Mouse (Mus musculus) left cerebral cortex, adult 2 months (tissue): ENCODE measurements around the gene Zfp597. TPM values are rescaled to one million over a fixed set of nuclear protein-coding genes. Genes with fewer than 3 reads are reported as not detected.

Experiments
- DNase-seq, 2 experiments: peaks; one replicate each; pipeline ENCODE4 v3.0.0; 2021 to 2022; ENCODE audit warnings: low spot score in 2 of 2, mixed read lengths in 1 of 2; ENCODE audit errors: extremely low spot score in 1 of 2
- H3K27ac ChIP-seq: fragments of 200-600 bp; 2 replicates; pipeline ENCODE4 v1.8.1; 2022
- H3K4me3 ChIP-seq: fragments of 200-600 bp; 2 replicates; pipeline ENCODE4 v1.8.1; 2022
- CTCF ChIP-seq: fragments of 200-600 bp; IDR thresholded peaks from 2 replicates; pipeline ENCODE4 v1.8.1; 2022; ENCODE audit warnings: antibody characterized with exemption, mild to moderate bottlenecking, moderate library complexity
- intact Hi-C: fragments of 180-260 bp; cut with DNase I; formaldehyde crosslinking; loops from one replicate; pipeline ENCODE4 v1.15.1; 2025
- total RNA-seq, 2 experiments: library from RNA; stranded (reverse); gene quantifications; 2 replicates each; pipeline ENCODE4 v1.2.3; 2021

The Zfp597 gene
- total RNA-seq, 2 experiments from 2014 or later: 26.4 to 28.9 TPM

DNA sequence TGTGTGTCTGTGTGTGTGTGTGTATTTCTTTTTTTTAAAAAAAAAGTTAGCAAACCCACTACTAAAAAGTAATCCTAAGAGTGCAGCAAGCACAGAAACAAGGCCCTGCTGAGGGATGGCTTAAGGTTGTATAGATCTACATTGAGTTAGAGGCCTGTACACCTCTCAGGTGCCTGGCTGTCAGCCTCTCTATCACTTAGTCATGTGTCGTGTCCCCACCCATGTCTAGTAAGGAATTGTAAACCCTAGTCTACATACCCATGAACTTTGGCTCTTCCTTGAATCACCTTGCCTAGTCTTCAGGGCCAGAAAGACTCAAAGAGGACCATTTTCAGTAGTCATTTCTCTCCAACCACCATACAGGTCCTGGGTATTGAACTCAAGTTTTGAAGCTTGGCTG lies 12.2 kb upstream of the Zfp597 start:
- Histone ChIP-seq H3K27ac (no peak overlapping the region), H3K4me3 (no peak overlapping the region)
- DNase-seq: no peak
- TF ChIP-seq CTCF: no peak
- intact Hi-C loops: no loop called here

DNA sequence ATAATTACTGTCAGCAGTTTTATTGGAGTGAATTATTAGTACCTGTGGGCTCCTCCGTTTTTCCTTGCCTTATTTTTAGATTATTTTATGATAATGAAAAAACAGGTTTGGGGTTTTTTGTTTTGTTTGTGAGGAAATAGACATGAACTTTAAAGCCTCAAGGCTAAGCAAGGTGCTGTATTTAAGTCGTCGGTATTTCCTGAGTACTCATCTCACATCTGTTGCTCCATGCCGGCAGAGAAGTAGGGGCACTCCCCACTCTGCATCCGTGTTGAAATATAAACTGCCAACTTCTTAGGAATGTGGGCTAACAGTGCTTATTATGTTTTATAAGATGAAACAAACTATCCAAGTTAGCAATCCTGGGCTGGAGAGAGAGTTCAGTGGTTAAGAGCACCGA lies 11.7 kb upstream of the Zfp597 start:
- no peak for TF ChIP-seq CTCF
- Histone ChIP-seq H3K27ac (no peak overlapping the region), H3K4me3 (no peak overlapping the region)
- intact Hi-C loops: no loop called here
- DNase-seq: no peak

DNA sequence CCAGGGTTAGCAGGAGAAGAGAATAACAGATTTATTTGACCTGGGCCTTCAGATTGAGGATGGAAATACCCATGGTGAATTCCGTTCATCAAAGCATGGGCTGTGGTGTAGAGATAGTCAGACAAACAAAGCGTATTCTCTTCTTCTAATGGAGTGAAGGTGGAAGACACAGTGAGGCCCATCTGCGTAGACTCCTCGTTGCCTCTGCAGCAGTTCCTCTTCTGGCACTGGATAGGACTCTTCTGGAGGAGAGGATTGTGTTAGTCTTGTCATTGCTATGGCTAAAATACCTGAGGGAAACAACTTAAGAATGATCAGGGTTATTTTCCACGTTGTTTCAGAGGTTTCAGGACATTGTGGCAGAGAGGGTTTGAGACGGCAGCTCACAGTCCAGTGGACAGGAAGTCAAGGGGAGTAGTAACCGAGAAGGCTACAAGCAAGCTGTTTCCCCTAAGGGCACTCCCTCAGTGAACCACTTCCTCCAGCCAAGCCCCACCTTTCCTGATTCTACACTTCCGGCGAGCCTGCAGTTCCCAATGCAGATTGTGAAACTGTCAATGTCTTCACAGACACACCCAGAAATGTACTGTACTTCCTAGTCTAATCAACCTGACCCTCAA lies 10.9 kb upstream of the Zfp597 start:
- peak overlapping the region; percentile 4; the same call in 1 of the 2 replicates for H3K27ac ChIP-seq
- intact Hi-C loops: no loop called here

GRCm38 (mm10) chr16:3893739-3894138 lies 9.4 kb upstream of the Zfp597 start:
- H3K4me3 ChIP-seq: no peak overlapping the region
- no peak for DNase-seq
- intact Hi-C loops: no loop called here
- H3K27ac ChIP-seq: no peak overlapping the region
- TF ChIP-seq CTCF: no peak

More for the DNA sequence above, 10.9 kb upstream of the Zfp597 start:
- no peak for TF ChIP-seq CTCF
- H3K4me3 ChIP-seq: no peak overlapping the region
- no peak for DNase-seq

- intact Hi-C loops: no loop called here
- DNase-seq: no peak
- no peak overlapping the region for H3K4me3 ChIP-seq
- H3K27ac ChIP-seq: no peak overlapping the region
- TF ChIP-seq CTCF: no peak
Observed at GRCm38 (mm10) chr16:3891621-3892295, 7.4 kb upstream of the Zfp597 start.

GRCm38 (mm10) chr16:3885065-3885670 lies 807 bp upstream of the Zfp597 start:
- no peak for TF ChIP-seq CTCF
- DNase-seq: no peak
- intact Hi-C loops: loop anchor here (1.0 kb wide), 1 partner anchor 141 kb away; the partner anchor contains the start of gene Zfp263
- Histone ChIP-seq H3K4me3 (peak overlapping the region; percentile 98), H3K27ac (peak overlapping the region; percentile 98)

DNA sequence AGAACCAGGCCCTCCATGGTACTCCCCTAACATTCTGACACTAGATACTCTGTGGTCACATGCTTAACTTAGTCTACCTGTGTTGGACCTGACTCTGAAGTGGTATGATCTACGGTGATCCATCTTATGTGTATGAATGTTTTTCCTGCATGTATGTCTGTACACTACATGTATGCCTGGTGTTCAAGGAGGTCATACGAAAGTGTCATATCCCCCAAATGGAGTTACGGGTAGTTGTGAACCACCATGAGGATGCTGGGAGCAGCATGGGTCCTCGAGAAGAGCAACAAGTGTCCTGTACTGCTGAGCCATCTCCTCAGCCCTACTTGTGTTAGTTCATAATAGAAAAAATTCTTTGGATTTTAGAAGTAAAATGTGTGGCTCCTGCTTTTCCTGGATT lies 8.0 kb downstream of the Zfp597 start:
- no peak for DNase-seq
- H3K27ac ChIP-seq: no peak overlapping the region
- no peak overlapping the region for H3K4me3 ChIP-seq
- intact Hi-C loops: no loop called here
- TF ChIP-seq CTCF: no peak

GRCm38 (mm10) chr16:3872216-3873047 lies 11.9 kb downstream of the Zfp597 start, which contains the start of gene Naa60:
Gene Naa60, plus strand, starts transcription at chr16:3872375.
- intact Hi-C loops: loop anchor here (1.0 kb wide), 1 partner anchor 25 kb away; the partner anchor contains the start of gene Zfp174
- peak; percentile 85 to 89 for DNase-seq
- H3K27ac ChIP-seq: peak within 1 kb of the TSS; percentile 47
- peak within 1 kb of the TSS; percentile 55 for H3K4me3 ChIP-seq
- no peak for TF ChIP-seq CTCF

DNA sequence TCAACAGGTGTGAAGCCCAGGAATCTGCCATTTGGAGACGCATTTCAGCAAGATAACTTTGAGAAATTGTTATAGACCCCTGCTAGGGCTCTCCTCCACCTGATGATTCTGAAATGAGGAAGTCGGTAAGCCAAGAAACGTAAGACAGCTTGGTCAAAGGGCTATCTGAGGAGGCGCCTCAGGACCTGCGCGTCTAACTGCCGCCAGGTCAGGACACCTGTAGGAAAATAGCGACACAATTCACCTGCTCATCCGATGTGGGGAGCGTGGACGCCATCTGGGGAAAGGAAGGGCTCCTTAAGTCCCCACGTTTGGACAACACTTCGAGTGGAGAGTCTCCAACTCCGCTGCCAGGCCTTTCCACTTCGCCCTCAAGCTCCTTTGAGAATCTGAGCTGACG lies 12.5 kb downstream of the Zfp597 start:
- DNase-seq: no peak
- intact Hi-C loops: loop anchor here (1.0 kb wide), 1 partner anchor 25 kb away; the partner anchor contains the start of gene Zfp174
- no peak for TF ChIP-seq CTCF
- Histone ChIP-seq H3K4me3 (peak overlapping the region; percentile 55), H3K27ac (peak overlapping the region; percentile 47)

DNA sequence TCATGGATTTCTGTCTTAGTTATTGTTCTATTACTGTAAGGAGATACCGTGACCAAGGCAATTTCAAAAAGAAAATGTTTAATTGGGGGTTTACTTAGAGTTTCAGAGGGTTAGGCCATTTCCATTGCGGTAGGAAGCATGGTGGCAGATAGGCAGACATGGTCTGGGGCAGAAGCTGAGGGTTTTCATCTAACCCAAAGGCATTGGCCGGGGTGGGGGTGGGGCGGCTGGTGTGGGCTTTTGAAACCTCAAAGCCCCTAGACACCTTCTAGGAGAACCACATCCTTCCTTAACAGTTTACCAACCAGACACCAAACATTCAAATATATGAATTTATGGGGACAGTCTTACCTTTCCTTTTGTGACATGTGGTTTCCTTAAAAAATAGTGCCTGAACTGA lies 25.1 kb downstream of the Zfp597 start:
- DNase-seq: no peak
- Histone ChIP-seq H3K27ac (no peak overlapping the region), H3K4me3 (no peak overlapping the region)
- no peak for TF ChIP-seq CTCF
- intact Hi-C loops: no loop called here

DNA sequence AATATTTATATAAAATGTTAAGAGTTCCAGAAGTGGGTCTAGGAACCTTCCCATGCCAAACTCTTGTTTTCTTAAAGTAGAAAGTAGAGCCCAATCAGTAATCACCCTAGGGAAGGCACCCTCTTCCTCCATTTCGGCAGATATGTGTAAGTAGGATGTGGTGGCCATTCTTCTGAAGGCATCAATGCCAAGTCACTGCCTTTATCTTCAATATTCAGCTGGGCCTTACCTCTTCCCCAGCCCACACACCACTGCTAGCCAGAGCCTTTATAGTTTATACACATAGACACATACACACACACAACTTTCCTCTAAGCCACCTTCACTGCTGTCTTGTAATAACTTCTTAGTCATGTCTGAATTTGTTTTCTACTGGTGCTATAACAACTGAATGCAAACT lies 28.6 kb downstream of the Zfp597 start:
- no peak for TF ChIP-seq CTCF
- DNase-seq: no peak
- Histone ChIP-seq H3K27ac (no peak overlapping the region), H3K4me3 (no peak overlapping the region)
- intact Hi-C loops: no loop called here
